Mouse (Mus musculus) brain, embryonic 18.5 days (tissue): ENCODE measurements around the gene Vmn1r125.
"Not testable (repeated sequence)": the region's sequence is repeated elsewhere in the genome, so short reads cannot be mapped to it uniquely, and the experiment has no call there.

Source experiments
- DNase-seq: peaks from one replicate; pipeline ENCODE4 v3.0.0-alpha.2; 2012; ENCODE audit warnings: low read depth, low spot score

Gene Vmn1r125

GRCm38 (mm10) chr7:21271879-21272278 lies at the start of gene Vmn1r125:
Gene Vmn1r125 (plus strand): TSS chr7:21272179.
- DNase-seq: not testable (repeated sequence)

DNA sequence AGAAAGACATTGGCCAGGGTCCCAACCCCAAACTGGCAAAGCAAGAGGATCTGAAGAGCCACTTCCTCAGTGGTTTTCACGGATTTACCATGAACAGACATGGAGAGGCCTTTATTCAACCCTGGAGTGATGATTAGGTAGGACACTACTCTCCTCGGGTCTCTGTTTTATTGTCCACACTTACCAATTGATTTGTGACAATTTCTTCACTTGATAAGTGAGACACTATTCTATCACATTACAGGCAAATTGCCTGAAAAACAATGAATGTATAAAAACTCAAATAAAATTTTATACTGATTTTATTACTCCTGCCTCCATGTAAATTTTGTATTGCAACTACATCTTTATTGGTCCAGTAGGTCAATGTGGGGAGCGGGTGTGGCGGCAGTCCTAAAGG lies 11.5 kb upstream of the Vmn1r125 start, which contains the start of gene Vmn1r124:
Gene Vmn1r124, minus strand, starts transcription at position 101 of the 400 bp plus-strand sequence.
- DNase-seq: not testable (repeated sequence)

DNA sequence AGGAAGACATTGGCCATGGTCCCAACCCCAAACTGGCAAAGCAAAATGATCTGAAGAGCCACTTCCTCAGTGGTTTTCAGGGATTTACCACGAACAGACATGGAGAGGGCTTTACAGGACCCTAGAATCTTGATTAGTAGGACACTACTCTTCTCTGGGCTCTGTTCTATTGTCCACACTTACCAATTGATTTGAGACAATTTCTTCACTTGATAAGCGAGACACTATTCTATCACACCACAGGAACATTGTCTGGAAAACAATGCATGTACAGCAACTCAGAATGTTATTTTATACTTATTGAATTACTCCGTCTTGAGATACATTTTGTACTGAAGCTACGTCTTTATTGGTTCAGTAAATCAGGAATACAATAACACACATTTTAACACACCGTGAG lies 29.4 kb downstream of the Vmn1r125 start, which contains the start of gene Vmn1r126:
Gene Vmn1r126, minus strand, starts transcription at position 101 of the 400 bp plus-strand sequence.
- not testable (repeated sequence) for DNase-seq

- DNase-seq: not testable (repeated sequence)
Measured at GRCm38 (mm10) chr7:21319761-21320160, 47.8 kb downstream of the Vmn1r125 start, which contains the start of gene Vmn1r127. Gene Vmn1r127 (minus strand): TSS chr7:21319861.
